Mouse (Mus musculus) C2C12 (cell line): ENCODE measurements around the gene Cela3a.

Experiments used
- CTCF ChIP-seq: IDR thresholded peaks from one replicate; pipeline ENCODE4 v1.5.1; 2011; ENCODE audit not compliant: control insufficient read depth, insufficient read depth, insufficient read length
- MYOD1 ChIP-seq: IDR thresholded peaks from one replicate; pipeline ENCODE4 v1.6.1; 2011; ENCODE audit warnings: low read depth; ENCODE audit not compliant: control insufficient read depth, insufficient read length
- MYOG ChIP-seq: IDR thresholded peaks from one replicate; pipeline ENCODE4 v1.6.1; 2011; ENCODE audit not compliant: control insufficient read depth, insufficient read length; ENCODE audit errors: extremely low read depth
- USF1 ChIP-seq: IDR thresholded peaks from one replicate; pipeline ENCODE4 v1.6.1; 2011; ENCODE audit warnings: low read depth, mild to moderate bottlenecking, control low read depth, moderate library complexity

DNA sequence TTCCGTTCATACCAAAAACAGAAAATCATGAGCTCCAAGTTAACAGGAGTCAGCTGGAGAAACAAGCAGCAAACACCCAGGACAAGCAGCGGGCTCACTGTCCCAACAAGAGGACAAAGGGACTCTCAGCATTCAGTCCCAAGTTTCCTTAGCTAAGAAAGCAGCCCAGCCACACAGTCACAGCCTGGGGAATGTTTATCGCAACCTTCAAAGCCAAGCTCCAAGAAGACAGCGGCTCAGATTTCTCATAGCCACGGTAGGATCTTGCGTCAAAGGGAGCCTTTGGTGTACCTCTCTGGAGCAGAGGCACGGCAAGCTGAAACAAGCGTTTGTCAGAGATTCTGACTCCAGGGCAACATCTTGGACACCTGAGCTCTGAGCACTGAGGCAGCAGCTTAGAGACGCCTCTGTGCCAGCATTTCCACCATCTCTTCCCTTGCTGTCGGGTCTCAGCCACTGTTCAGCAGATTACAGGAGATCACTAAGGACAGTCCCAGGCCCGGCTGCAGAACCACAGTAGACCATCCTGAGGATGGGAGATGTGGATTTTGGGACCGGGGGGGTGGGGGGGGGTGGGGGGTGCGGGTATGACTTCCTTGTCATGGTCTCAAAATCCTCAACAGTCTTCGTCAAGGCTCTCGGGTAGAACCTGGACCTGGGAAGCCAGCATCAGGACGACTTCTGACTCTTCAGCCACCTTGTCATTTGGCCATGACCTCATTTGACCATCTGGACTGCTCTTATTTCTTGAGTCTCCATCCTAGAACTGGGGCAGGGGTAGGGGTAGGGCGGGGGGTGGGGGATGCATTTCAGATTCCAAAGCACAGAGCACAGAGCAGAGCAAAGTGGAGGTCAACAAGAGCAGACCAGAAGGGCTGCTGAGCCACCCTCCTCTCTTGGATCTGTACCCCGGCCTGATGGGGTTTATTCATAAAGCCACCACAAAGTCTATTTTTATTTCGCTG, 34.0 kb downstream of the Cela3a start:
- TF ChIP-seq MYOD1 (no peak), USF1 (no peak), MYOG (no peak), CTCF (no peak)
